Mouse (Mus musculus) C2C12 (cell line): ENCODE measurements at regions not wholly inside any gene's neighbourhood (a gene's known extent, or its start where the extent isn't known, plus 50 kb on each side); places are given as distances from the start of the nearest gene placed in this dataset.

Experiments
- CEBPB ChIP-seq: IDR thresholded peaks from one replicate; pipeline ENCODE4 v1.6.1; 2011; ENCODE audit warnings: low read depth, mild to moderate bottlenecking, control low read depth, moderate library complexity
- CTCF ChIP-seq: IDR thresholded peaks from one replicate; pipeline ENCODE4 v1.5.1; 2011; ENCODE audit not compliant: control insufficient read depth, insufficient read depth, insufficient read length
- FOSL1 ChIP-seq: IDR thresholded peaks from one replicate; pipeline ENCODE4 v1.8.0; 2011; ENCODE audit warnings: mild to moderate bottlenecking, low read length; ENCODE audit not compliant: poor library complexity, insufficient read depth, severe bottlenecking
- MAX ChIP-seq: IDR thresholded peaks from one replicate; pipeline ENCODE4 v1.6.1; 2011; ENCODE audit warnings: mild to moderate bottlenecking, control low read depth
- MYOD1 ChIP-seq: IDR thresholded peaks from one replicate; pipeline ENCODE4 v1.6.1; 2011; ENCODE audit warnings: low read depth; ENCODE audit not compliant: control insufficient read depth, insufficient read length
- MYOG ChIP-seq: IDR thresholded peaks from one replicate; pipeline ENCODE4 v1.6.1; 2011; ENCODE audit not compliant: control insufficient read depth, insufficient read length; ENCODE audit errors: extremely low read depth

GRCm38 (mm10) chrX:17752823-17753222 lies 180.7 kb upstream of the Fundc1 start:
- TF ChIP-seq CTCF (no peak), CEBPB (no peak), FOSL1 (no peak), MYOG (no peak), MYOD1 (no peak), MAX (no peak)
